Mouse (Mus musculus) G1E (cell line): ENCODE data around the gene Grik5. TPM values are rescaled to one million over a fixed set of nuclear protein-coding genes. Genes with fewer than 3 reads are reported as not detected.
A peak's percentile ranks its signal among the peaks of the same experiment; 100 is the strongest.

Source experiments
- ATAC-seq: 2 replicates; pipeline ENCODE4 v1.8.0; 2016; ENCODE audit warnings: mild to moderate bottlenecking; ENCODE audit not compliant: insufficient number of reproducible peaks, poor library complexity, low FRiP score, severe bottlenecking; ENCODE audit errors: extremely low read depth
- DNase-seq: peaks from one replicate; pipeline ENCODE4 v3.0.0; 2012; ENCODE audit warnings: low spot score
- H3K27me3 ChIP-seq: 2 replicates; pipeline ENCODE4 v1.6.1; 2012; ENCODE audit warnings: mild to moderate bottlenecking, low read length, inconsistent platforms; ENCODE audit not compliant: insufficient read depth
- H3K36me3 ChIP-seq: replicated peaks from 2 replicates; pipeline ENCODE3; 2012; ENCODE audit warnings: mild to moderate bottlenecking, inconsistent platforms
- H3K4me1 ChIP-seq: 2 replicates; pipeline ENCODE4 v1.6.1; 2012; ENCODE audit warnings: low read depth, low read length, inconsistent platforms, mixed read lengths; ENCODE audit not compliant: insufficient read depth
- H3K4me3 ChIP-seq: 2 replicates; pipeline ENCODE4 v1.5.1; 2012; ENCODE audit warnings: low read depth, mild to moderate bottlenecking, inconsistent platforms, low read length, moderate library complexity, mixed read lengths
- H3K9me3 ChIP-seq: replicated peaks from 2 replicates; pipeline ENCODE4 v1.6.1; 2012; ENCODE audit warnings: inconsistent platforms
- CTCF ChIP-seq: IDR thresholded peaks from 2 replicates; pipeline ENCODE4 v1.5.1; 2012; ENCODE audit warnings: low read depth, low read length, inconsistent platforms, mixed read lengths
- GATA1 ChIP-seq: IDR thresholded peaks from 2 replicates; pipeline ENCODE4 v1.6.1; 2012; ENCODE audit warnings: borderline replicate concordance, low read length, inconsistent platforms, mixed read lengths
- GATA2 ChIP-seq: IDR thresholded peaks from 2 replicates; pipeline ENCODE4 v1.6.1; 2012; ENCODE audit warnings: low read depth, low read length, inconsistent platforms, borderline replicate concordance
- POLR2AphosphoS5 ChIP-seq: IDR thresholded peaks from 2 replicates; pipeline ENCODE4 v1.6.1; 2012; ENCODE audit warnings: low read depth, low read length, inconsistent platforms; ENCODE audit not compliant: insufficient replicate concordance
- TAL1 ChIP-seq: conservative IDR thresholded peaks from 2 replicates; pipeline ENCODE4 v1.6.1; 2012; ENCODE audit warnings: low read depth, low read length, inconsistent platforms, mixed read lengths
- polyA plus RNA-seq: library from polyadenylated mRNA; stranded (reverse); fragments of >175 nt; gene quantifications from 2 replicates; pipeline ENCODE4 v1.2.3, GENCODE M21; 2012
- total RNA-seq, 2 experiments: library from RNA; stranded (forward) in 1 of 2; stranded (reverse) in 1 of 2; fragments of 200-1000 nt in 1 of 2; fragments of >200 nt in 1 of 2; fragmentation: Nextera tagmentation in 1 of 2; gene quantifications; 2 replicates each; pipeline ENCODE4 v1.2.3; 2014 to 2017

Gene Grik5
- total and polyA plus RNA-seq, 3 experiments = 91.3 to 198 (median 94.6) TPM

- Histone ChIP-seq H3K27me3 (peaks cover 21% of the 10 kb centered on the region), H3K4me3 (no peak overlapping the region), H3K4me1 (no peaks in the 10 kb centered on the region), H3K36me3 (no peaks in the 10 kb centered on the region), H3K9me3 (no peaks in the 10 kb centered on the region)
- DNase-seq = no peak
- ATAC-seq = no peak
- TF ChIP-seq GATA1 (no peak), GATA2 (no peak), TAL1 (no peak), CTCF (no peak), POLR2AphosphoS5 (no peak)
Observed at GRCm38 (mm10) chr7:24984307-24984706, 87.8 kb downstream of the Grik5 start.

- ATAC-seq = no peak
- peaks cover 30% of the 10 kb centered on the region for H3K27me3 ChIP-seq
- no peaks in the 10 kb centered on the region for H3K36me3 ChIP-seq
- H3K4me1 ChIP-seq = peaks cover 7% of the 10 kb centered on the region
- H3K4me3 ChIP-seq = no peak overlapping the region
- no peak for TF ChIP-seq GATA2
- TF ChIP-seq POLR2AphosphoS5 = no peak
- TF ChIP-seq TAL1 = no peak
- no peak for TF ChIP-seq CTCF
- no peak for TF ChIP-seq GATA1
- no peak for DNase-seq
- no peaks in the 10 kb centered on the region for H3K9me3 ChIP-seq
Observed at GRCm38 (mm10) chr7:24983396-24983795, 88.8 kb downstream of the Grik5 start.

DNA sequence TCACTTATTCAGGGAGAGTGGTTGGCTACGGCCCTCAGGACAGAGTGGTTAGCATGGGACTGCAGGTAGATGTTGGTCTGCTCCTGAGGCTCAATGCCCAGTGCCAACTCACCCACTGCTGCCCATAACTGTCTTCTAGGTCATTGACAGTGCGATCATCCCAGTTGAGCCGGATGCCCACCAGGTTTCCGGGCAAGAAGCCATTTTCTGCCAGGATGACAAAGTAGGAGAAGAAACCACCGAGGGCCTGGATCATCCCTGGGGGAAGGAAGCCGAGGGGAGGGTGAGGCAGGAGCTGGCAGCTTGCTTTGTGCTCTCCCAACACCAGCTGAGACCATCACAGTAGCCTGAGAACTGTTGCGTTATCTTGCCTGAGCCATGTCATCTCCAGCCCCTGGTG is 91.7 kb downstream of the Grik5 start:
- Histone ChIP-seq H3K9me3 (no peaks in the 10 kb centered on the region), H3K4me3 (no peak overlapping the region), H3K36me3 (no peaks in the 10 kb centered on the region), H3K4me1 (peaks cover 9% of the 10 kb centered on the region), H3K27me3 (peaks cover 24% of the 10 kb centered on the region)
- DNase-seq = no peak
- no peak for TF ChIP-seq GATA1
- TF ChIP-seq GATA2 = no peak
- TF ChIP-seq POLR2AphosphoS5 = no peak
- no peak for TF ChIP-seq TAL1
- no peak for TF ChIP-seq CTCF
- no peak for ATAC-seq

DNA sequence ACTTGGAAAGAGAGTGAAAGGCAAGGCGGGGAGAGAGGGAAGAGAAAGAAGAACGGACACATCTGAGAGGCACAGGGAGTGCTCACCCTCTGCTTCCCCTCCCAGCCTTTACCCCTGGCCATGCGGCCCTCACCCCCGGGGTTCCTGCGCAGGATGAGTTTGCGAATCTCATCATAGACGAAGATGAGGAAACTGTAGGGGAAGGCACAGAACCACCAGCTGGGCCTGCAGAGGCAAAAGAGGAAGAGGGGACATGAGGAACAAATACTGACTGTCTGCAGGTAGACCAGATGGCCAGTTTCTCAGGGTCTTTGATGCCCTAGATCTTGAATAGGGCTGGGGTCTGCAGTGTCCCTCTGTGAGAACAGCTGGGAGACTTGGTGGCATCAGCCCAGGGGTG is 93.4 kb downstream of the Grik5 start:
- peaks cover 20% of the 10 kb centered on the region for H3K4me1 ChIP-seq
- H3K9me3 ChIP-seq = no peaks in the 10 kb centered on the region
- no peaks in the 10 kb centered on the region for H3K36me3 ChIP-seq
- ATAC-seq (no peak), DNase-seq (no peak)
- no peak for TF ChIP-seq POLR2AphosphoS5
- no peak for TF ChIP-seq CTCF
- TF ChIP-seq TAL1 = no peak
- TF ChIP-seq GATA2 = no peak
- no peak for TF ChIP-seq GATA1
- no peak overlapping the region for H3K4me3 ChIP-seq
- H3K27me3 ChIP-seq = peaks cover 24% of the 10 kb centered on the region

DNA sequence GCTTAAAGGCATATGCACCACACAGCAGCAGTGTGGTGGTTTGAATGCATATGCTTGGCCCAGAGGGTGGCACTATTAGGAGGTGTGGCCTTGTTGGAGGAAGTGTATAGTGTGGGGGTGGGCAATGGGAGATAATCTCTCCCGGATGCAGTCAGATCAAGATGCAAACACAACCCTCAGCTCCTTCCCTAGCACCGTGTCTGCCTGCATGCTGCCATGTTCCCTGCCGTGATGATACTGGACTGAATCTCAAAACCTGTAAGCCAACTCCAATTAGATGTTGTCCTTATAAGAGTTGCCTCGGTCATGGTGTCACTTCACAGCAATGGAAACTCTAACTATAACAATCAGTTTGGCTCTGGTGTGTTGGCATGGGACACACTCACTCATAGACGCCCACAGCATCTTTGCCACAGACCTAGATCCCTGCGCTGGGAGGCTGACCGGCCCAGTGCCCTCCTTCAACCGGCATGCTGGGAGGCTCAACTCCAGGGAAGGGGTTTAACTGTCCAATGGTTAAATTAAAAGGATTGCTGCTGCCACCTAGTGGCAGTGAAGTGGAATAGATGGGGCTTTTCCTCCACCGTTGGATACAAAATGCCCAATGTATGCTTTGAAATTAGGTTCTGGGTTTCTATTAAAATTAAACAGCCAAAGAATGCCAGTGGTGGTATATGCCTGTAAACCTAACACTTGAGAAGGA is 97.1 kb downstream of the Grik5 start:
- H3K4me1 ChIP-seq = peaks cover 49% of the 10 kb centered on the region
- no peaks in the 10 kb centered on the region for H3K9me3 ChIP-seq
- DNase-seq = peak; percentile 59
- ATAC-seq = no peak
- H3K4me3 ChIP-seq = peak overlapping the region; percentile 47; the same call in 1 of the 2 replicates
- peaks cover 14% of the 10 kb centered on the region for H3K27me3 ChIP-seq
- H3K36me3 ChIP-seq = peaks cover 11% of the 10 kb centered on the region
- TF ChIP-seq CTCF = peak; percentile 69
- TF ChIP-seq POLR2AphosphoS5 = no peak
- TF ChIP-seq GATA1 = no peak
- TF ChIP-seq TAL1 = no peak
- TF ChIP-seq GATA2 = no peak

GRCm38 (mm10) chr7:24973902-24974301 is 98.2 kb downstream of the Grik5 start:
- H3K9me3 ChIP-seq = no peaks in the 10 kb centered on the region
- H3K27me3 ChIP-seq = peaks cover 7% of the 10 kb centered on the region
- no peak overlapping the region for H3K4me3 ChIP-seq
- ATAC-seq (no peak), DNase-seq (no peak)
- TF ChIP-seq POLR2AphosphoS5 (no peak), CTCF (no peak), GATA1 (no peak), TAL1 (no peak), GATA2 (no peak)
- H3K36me3 ChIP-seq = peaks cover 20% of the 10 kb centered on the region
- H3K4me1 ChIP-seq = peaks cover 49% of the 10 kb centered on the region

DNA sequence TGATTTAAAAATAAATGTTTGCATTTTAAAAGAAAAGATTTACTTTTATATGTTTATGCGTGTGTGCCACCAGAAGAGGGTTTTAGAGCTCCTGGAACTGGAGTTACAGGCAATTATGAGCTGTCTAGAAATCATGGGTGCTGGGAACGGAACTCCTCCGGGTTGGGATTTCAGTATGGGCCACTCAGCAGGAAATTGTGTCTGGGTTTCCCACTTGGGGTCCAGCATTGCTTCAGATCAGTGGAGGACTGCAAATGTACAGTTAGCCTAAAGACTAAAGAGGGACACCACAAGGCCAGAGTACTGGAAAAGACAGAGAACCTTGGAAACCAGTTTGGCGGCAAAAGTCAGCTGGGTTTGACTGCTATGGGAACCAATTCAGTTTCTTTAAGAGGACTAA is 98.9 kb downstream of the Grik5 start:
- H3K36me3 ChIP-seq = peaks cover 24% of the 10 kb centered on the region
- ATAC-seq (no peak), DNase-seq (no peak)
- TF ChIP-seq GATA2 = no peak
- peaks cover 43% of the 10 kb centered on the region for H3K4me1 ChIP-seq
- no peak overlapping the region for H3K4me3 ChIP-seq
- peaks cover under 1% of the 10 kb centered on the region; the same call in 1 of the 2 replicates for H3K27me3 ChIP-seq
- H3K9me3 ChIP-seq = no peaks in the 10 kb centered on the region
